Mouse (Mus musculus) heart, embryonic 12.5 days (tissue): Measurements from ENCODE around the gene Iqgap2. TPM values are rescaled to one million over a fixed set of nuclear protein-coding genes. Genes with fewer than 3 reads are reported as not detected.

Experiments
- ATAC-seq: fragments of 200-750 bp; cut with Nextera tagmentation; 2 replicates; pipeline ENCODE4 v1.8.0; 2017; ENCODE audit warnings: moderate TSS enrichment, moderate library complexity; ENCODE audit not compliant: insufficient number of reproducible peaks, low FRiP score
- H3K27ac ChIP-seq: fragments of 300-500 bp; sonication (generic); 2 replicates; pipeline ENCODE4 v1.5.1; 2016; ENCODE audit warnings: mild to moderate bottlenecking, moderate library complexity; ENCODE audit not compliant: poor library complexity, severe bottlenecking
- H3K27me3 ChIP-seq: fragments of 300-500 bp; sonication (generic); replicated peaks from 2 replicates; pipeline ENCODE4 v1.6.1; 2016; ENCODE audit warnings: mild to moderate bottlenecking, moderate library complexity
- H3K36me3 ChIP-seq: fragments of 300-500 bp; sonication (generic); 2 replicates; pipeline ENCODE4 v1.6.1; 2016; ENCODE audit warnings: mild to moderate bottlenecking, moderate library complexity
- H3K4me1 ChIP-seq: fragments of 300-500 bp; sonication (generic); replicated peaks from 2 replicates; pipeline ENCODE4 v1.6.1; 2016; ENCODE audit warnings: mild to moderate bottlenecking
- H3K4me2 ChIP-seq: fragments of 300-500 bp; sonication (generic); 2 replicates; pipeline ENCODE4 v1.6.1; 2016; ENCODE audit warnings: mild to moderate bottlenecking, moderate library complexity
- H3K4me3 ChIP-seq: fragments of 300-500 bp; sonication (generic); 2 replicates; pipeline ENCODE4 v1.5.1; 2016; ENCODE audit warnings: mild to moderate bottlenecking
- H3K9ac ChIP-seq: fragments of 300-500 bp; sonication (generic); 2 replicates; pipeline ENCODE4 v1.6.1; 2016; ENCODE audit warnings: mild to moderate bottlenecking, moderate library complexity
- H3K9me3 ChIP-seq: fragments of 300-500 bp; sonication (generic); replicated peaks from 2 replicates; pipeline ENCODE4 v1.6.1; 2016; ENCODE audit warnings: mild to moderate bottlenecking, moderate library complexity
- WGBS: fragments of 180-500 bp; shearing (Covaris S2); methylation state at CpG from one replicate; pipeline ENCODE4 v1.1.7; 2016; 5-methylcytosine and 5-hydroxymethylcytosine counted together
- polyA plus RNA-seq: library from polyadenylated mRNA; unstranded; fragments of >200 nt; fragmentation: Nextera tagmentation; extraction: Ambion mirVana; gene quantifications from 2 replicates; pipeline ENCODE4 v1.2.1, GENCODE M21; 2016

Iqgap2 gene
- polyA plus RNA-seq, 1 experiment from 2014 or later: 6.9 TPM

- Histone ChIP-seq H3K4me2 (no peak overlapping the region), H3K9me3 (no peaks in the 10 kb centered on the region), H3K4me1 (peaks cover 4% of the 10 kb centered on the region), H3K36me3 (no peaks in the 10 kb centered on the region), H3K27me3 (no peaks in the 10 kb centered on the region), H3K4me3 (no peak overlapping the region), H3K9ac (no peak overlapping the region), H3K27ac (no peak overlapping the region)
- 87% methylated on average over 6 of the region's 6 CpGs for WGBS
- no peak for ATAC-seq
These were observed 186.1 kb downstream of the Iqgap2 start for GRCm38 (mm10) chr13:95705589-95705988.

GRCm38 (mm10) chr13:95703376-95703775 lies 188.3 kb downstream of the Iqgap2 start:
- no peak overlapping the region for H3K9ac ChIP-seq
- H3K4me1 ChIP-seq: peaks cover 9% of the 10 kb centered on the region
- no peaks in the 10 kb centered on the region for H3K9me3 ChIP-seq
- no peaks in the 10 kb centered on the region for H3K36me3 ChIP-seq
- WGBS: 74% methylated on average over 5 of the region's 5 CpGs
- ATAC-seq: no peak
- no peak overlapping the region for H3K27ac ChIP-seq
- no peaks in the 10 kb centered on the region for H3K27me3 ChIP-seq
- H3K4me3 ChIP-seq: no peak overlapping the region
- H3K4me2 ChIP-seq: no peak overlapping the region

GRCm38 (mm10) chr13:95697874-95698273 lies 193.8 kb downstream of the Iqgap2 start:
- Histone ChIP-seq H3K27me3 (no peaks in the 10 kb centered on the region), H3K36me3 (no peaks in the 10 kb centered on the region), H3K4me3 (no peak overlapping the region), H3K9me3 (no peaks in the 10 kb centered on the region), H3K4me2 (no peak overlapping the region), H3K9ac (no peak overlapping the region), H3K4me1 (0 out of 2 replicates have a peak, but pooled peaks cover 9% of the 10 kb centered on the region), H3K27ac (no peak overlapping the region)
- WGBS: 65% methylated on average over 6 of the region's 6 CpGs
- ATAC-seq: no peak

GRCm38 (mm10) chr13:95696654-95697163 lies 195.0 kb downstream of the Iqgap2 start, which contains the start of gene F2rl2:
Gene F2rl2, plus strand, starts transcription at chr13:95696853.
- peak; percentile 42; the same call in 1 of the 2 replicates for ATAC-seq
- no peaks in the 10 kb centered on the region for H3K36me3 ChIP-seq
- H3K4me2 ChIP-seq: no peak within 1 kb of the TSS
- H3K9me3 ChIP-seq: no peaks in the 10 kb centered on the region
- H3K27ac ChIP-seq: no peak within 1 kb of the TSS
- H3K4me1 ChIP-seq: peaks cover 15% of the 10 kb centered on the region; the same call in 1 of the 2 replicates
- 43% methylated on average over 4 of the region's 4 CpGs for WGBS
- H3K4me3 ChIP-seq: no peak within 1 kb of the TSS
- H3K27me3 ChIP-seq: no peaks in the 10 kb centered on the region
- H3K9ac ChIP-seq: no peak within 1 kb of the TSS

- Histone ChIP-seq H3K27me3 (no peaks in the 10 kb centered on the region), H3K9me3 (no peaks in the 10 kb centered on the region), H3K4me2 (no peak overlapping the region), H3K4me3 (no peak overlapping the region), H3K36me3 (no peaks in the 10 kb centered on the region), H3K9ac (no peak overlapping the region), H3K4me1 (peaks cover 15% of the 10 kb centered on the region; the same call in 1 of the 2 replicates), H3K27ac (no peak overlapping the region)
- WGBS: 88% methylated on average over 9 of the region's 9 CpGs
- no peak for ATAC-seq
These were observed 195.5 kb downstream of the Iqgap2 start for GRCm38 (mm10) chr13:95696120-95696653.

- 37% methylated on average over 8 of the region's 8 CpGs for WGBS
- H3K4me2 ChIP-seq: no peak overlapping the region
- H3K27ac ChIP-seq: no peak overlapping the region
- H3K27me3 ChIP-seq: no peaks in the 10 kb centered on the region
- no peak for ATAC-seq
- H3K9ac ChIP-seq: no peak overlapping the region
- no peaks in the 10 kb centered on the region for H3K36me3 ChIP-seq
- H3K4me1 ChIP-seq: peaks cover 12% of the 10 kb centered on the region; the same call in 1 of the 2 replicates
- no peak overlapping the region for H3K4me3 ChIP-seq
- H3K9me3 ChIP-seq: no peaks in the 10 kb centered on the region
These were observed 199.5 kb downstream of the Iqgap2 start for GRCm38 (mm10) chr13:95692201-95692600.

- Histone ChIP-seq H3K4me3 (no peak overlapping the region), H3K4me1 (peaks cover 8% of the 10 kb centered on the region; the same call in 1 of the 2 replicates), H3K9me3 (no peaks in the 10 kb centered on the region), H3K36me3 (peaks cover 2% of the 10 kb centered on the region; the same call in 1 of the 2 replicates), H3K4me2 (no peak overlapping the region), H3K9ac (no peak overlapping the region), H3K27me3 (no peaks in the 10 kb centered on the region), H3K27ac (no peak overlapping the region)
- whole genome bisulfite sequencing: 64% methylated on average over 1 of the region's 1 CpGs
- peak; percentile 73; the same call in 1 of the 2 replicates for ATAC-seq
These were observed 203.1 kb downstream of the Iqgap2 start for GRCm38 (mm10) chr13:95688576-95688975.

- Histone ChIP-seq H3K36me3 (peaks cover 2% of the 10 kb centered on the region; the same call in 1 of the 2 replicates), H3K27ac (no peak overlapping the region), H3K4me3 (no peak overlapping the region), H3K9me3 (no peaks in the 10 kb centered on the region), H3K27me3 (no peaks in the 10 kb centered on the region), H3K4me2 (no peak overlapping the region), H3K4me1 (0 out of 2 replicates have a peak, but pooled peaks cover 2% of the 10 kb centered on the region), H3K9ac (no peak overlapping the region)
- 55% methylated on average over 5 of the region's 5 CpGs for WGBS
- ATAC-seq: no peak
These were observed 206.0 kb downstream of the Iqgap2 start for GRCm38 (mm10) chr13:95685736-95686135.

- no peak overlapping the region for H3K4me2 ChIP-seq
- H3K36me3 ChIP-seq: peaks cover 2% of the 10 kb centered on the region; the same call in 1 of the 2 replicates
- H3K9me3 ChIP-seq: no peaks in the 10 kb centered on the region
- 95% methylated on average over 9 of the region's 9 CpGs for WGBS
- ATAC-seq: no peak
- no peaks in the 10 kb centered on the region for H3K27me3 ChIP-seq
- no peak overlapping the region for H3K27ac ChIP-seq
- 0 out of 2 replicates have a peak, but pooled peaks cover 3% of the 10 kb centered on the region for H3K4me1 ChIP-seq
- no peak overlapping the region for H3K4me3 ChIP-seq
- no peak overlapping the region for H3K9ac ChIP-seq
These were observed 207.0 kb downstream of the Iqgap2 start for GRCm38 (mm10) chr13:95684656-95685244.

GRCm38 (mm10) chr13:95679491-95679941 lies 212.2 kb downstream of the Iqgap2 start:
- 32% methylated on average over 4 of the region's 4 CpGs for WGBS
- Histone ChIP-seq H3K4me2 (no peak overlapping the region), H3K36me3 (peaks cover 2% of the 10 kb centered on the region; the same call in 1 of the 2 replicates), H3K27ac (peak overlapping the region; percentile 60), H3K4me3 (no peak overlapping the region), H3K27me3 (no peaks in the 10 kb centered on the region), H3K9me3 (no peaks in the 10 kb centered on the region), H3K9ac (no peak overlapping the region), H3K4me1 (peaks cover 9% of the 10 kb centered on the region; the same call in 1 of the 2 replicates)
- peak; percentile 89 for ATAC-seq

GRCm38 (mm10) chr13:95679078-95679477 lies 212.6 kb downstream of the Iqgap2 start:
- Histone ChIP-seq H3K9me3 (no peaks in the 10 kb centered on the region), H3K4me2 (no peak overlapping the region), H3K9ac (no peak overlapping the region), H3K4me1 (peaks cover 9% of the 10 kb centered on the region; the same call in 1 of the 2 replicates), H3K27me3 (no peaks in the 10 kb centered on the region), H3K4me3 (no peak overlapping the region), H3K36me3 (peaks cover 1% of the 10 kb centered on the region; the same call in 1 of the 2 replicates), H3K27ac (peak overlapping the region; percentile 60; the same call in 1 of the 2 replicates)
- 0 out of 2 replicates have a peak, but pooled peaks have one; percentile 58 for ATAC-seq
- 59% methylated on average over 5 of the region's 5 CpGs for WGBS
